Mouse (Mus musculus) common myeloid progenitor, adult 5-6 weeks (primary cell): ENCODE measurements around the gene Crip2. TPM values are rescaled to one million over a fixed set of nuclear protein-coding genes. Genes with fewer than 3 reads are reported as not detected.

Experiments
- ATAC-seq: replicated peaks from 2 replicates; pipeline ENCODE4 v1.8.0; 2016; ENCODE audit warnings: low read depth, mild to moderate bottlenecking, moderate TSS enrichment, inconsistent platforms; ENCODE audit not compliant: poor library complexity, severe bottlenecking
- total RNA-seq: library from RNA; stranded (forward); fragments of 200-1000, 187-1606 nt; gene quantifications from 2 replicates; pipeline ENCODE4 v1.2.3, GENCODE M21; 2017

The Crip2 gene
- total RNA-seq, 1 experiment from 2014 or later = 6.3 TPM

DNA sequence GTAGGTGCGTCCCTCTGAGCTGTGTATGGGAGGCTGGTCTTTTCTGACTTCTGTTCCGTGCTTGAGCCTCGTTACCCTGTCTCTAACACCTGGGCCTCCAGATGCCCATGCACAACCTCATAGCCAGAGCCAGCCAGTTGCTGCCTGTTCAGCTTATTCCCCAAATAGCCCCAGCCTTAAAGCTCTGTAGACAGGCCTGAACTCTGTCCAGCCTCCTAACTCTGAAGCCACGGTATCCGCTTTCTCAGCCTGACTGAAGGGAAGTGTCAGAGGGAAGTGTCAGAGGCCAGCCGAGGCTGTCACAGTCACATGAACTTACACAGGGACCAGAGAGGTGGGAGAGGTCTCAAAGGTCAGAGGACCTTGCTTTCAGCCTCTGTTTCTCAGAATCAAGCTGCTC lies 15.3 kb upstream of the Crip2 start:
- no peak for ATAC-seq

DNA sequence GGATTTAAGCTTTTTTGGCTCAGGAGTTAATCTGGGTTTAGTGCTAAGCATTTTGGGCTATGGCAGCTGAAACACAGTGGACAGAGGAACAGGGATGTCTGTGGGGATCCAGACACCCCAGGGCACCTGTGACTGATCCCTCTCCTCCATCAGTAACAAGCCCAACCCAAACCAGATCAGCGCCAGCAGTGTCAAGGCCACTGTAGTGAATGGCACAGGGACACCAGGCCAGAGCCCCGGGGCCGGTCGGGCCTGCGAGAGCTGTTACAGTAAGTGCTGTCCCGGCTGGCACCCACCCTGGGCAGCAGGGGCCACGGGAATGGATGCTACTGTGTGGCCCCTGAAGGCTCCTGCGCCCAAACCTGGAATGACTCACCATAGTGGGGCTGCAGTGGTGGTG lies 9.3 kb upstream of the Crip2 start:
- no peak for ATAC-seq

DNA sequence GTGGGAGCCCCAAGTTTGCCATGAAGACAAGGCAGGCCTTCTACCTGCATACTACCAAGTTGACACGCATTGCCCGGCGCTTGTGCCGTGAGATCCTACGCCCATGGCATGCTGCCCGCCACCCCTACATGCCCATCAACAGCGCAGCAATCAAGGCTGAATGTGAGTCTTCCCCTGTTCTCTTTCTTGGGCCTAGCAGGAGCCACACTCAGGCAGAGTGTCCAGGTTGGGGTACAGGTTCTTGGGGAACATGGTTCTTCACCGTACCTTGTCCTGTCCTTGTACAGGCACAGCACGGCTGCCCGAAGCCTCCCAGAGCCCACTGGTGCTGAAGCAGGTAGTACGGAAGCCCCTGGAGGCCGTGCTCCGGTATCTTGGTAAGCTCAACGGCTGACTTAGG lies 8.4 kb upstream of the Crip2 start:
- no peak for ATAC-seq

DNA sequence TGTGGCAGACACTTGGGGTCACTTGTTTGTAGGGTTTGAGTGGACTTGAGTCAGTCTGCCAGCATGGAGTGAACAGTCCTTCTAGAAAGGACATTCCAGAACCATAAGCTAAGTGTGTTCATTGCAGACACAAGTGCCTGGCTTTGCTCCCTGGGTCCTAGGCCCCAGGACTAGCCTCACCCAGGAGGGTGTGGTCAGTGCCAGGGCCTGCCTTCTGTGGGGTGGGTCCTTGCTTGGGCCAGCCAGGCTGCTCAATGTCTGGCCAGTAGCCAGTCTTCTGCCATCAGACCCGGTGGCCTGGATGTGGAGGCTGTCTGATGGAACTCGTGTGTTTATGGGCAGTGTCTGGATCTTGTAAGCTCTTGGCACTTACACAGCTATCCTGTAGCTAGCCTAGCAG lies 7.5 kb upstream of the Crip2 start:
- ATAC-seq = no peak

DNA sequence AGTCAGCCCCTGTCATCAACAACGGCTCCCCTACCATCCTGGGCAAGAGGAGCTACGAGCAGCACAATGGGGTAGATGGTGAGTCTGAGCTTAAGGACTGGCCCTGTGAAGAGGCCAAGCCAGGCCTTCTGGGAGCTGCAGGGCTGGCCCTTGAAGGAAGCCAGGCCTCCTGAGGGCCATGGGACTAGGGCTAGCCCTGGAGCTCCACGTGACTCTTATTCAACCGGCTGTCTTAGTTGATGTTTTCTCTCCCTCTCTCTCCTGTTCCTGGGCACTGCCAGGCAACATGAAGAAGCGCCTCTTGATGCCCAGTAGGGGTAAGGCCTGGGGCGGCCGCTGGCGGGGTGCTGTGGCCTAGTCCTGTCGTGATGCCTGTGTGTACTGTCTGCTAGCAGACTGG lies 6.8 kb upstream of the Crip2 start:
- ATAC-seq = no peak

DNA sequence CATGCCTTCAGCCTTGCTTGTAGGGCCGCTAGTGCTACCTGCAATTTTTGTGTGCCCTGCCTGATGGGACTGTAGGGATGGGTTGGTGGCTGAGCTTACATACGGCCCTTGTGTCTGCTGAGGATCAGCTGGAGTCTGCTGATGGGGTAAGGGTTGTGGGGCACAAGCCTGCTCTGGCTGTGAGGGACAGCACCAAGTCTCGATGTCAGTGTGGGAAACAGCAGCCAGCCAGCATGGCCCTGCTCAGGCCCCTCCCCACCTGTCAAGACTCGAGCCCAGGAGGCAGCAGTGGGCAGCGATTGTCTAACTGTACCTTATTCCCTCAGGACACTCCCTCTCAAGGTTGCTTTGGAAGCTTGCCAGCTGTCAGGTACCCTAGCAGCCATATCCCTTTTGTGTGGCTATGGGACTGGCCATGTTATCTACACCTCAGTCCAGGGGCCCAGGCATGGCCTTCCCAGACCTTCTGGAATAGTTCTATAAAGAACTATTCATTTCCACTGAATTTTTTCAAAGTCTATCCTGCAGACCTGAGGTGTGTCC lies 6.1 kb upstream of the Crip2 start:
- ATAC-seq = no peak

DNA sequence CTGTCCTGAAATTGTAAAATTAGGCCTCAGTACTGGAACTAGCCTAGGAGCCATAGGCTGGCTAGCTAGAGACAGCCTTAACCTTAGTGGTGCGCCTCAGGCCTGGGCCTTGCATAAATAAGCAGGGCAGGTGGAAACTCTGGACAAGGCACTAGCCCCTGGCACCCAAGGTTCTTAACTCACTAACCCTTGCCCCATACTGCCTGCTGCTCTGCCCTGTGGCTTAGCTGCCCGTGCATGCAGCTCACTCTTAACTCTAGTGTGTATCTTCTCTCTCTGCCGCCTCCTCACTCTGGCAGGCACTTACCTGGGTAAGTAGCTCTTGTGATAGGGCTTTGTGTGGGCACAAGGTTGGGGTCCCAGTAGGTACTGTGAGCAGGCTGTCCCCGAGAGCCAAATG lies 5.5 kb upstream of the Crip2 start:
- no peak for ATAC-seq

DNA sequence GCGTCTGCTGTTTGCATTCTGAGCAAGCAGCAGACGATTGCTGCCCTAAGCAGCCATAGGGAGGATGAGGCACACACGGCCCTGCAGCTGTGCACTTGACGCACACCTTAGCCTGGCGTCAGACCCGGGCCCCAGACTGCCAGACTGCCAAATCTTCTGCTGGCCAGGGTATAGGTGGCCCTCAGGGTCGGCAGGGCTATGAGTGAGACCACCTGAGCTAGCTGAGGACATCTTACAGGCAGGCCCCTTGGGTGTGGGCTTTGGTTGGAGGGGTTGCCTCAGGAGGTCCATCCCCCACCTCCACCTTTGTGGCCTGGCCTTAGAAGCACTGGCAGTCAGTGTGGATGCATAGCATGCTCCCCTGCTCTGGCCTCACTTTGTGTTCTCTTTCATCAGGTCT lies 4.6 kb upstream of the Crip2 start:
- no peak for ATAC-seq

DNA sequence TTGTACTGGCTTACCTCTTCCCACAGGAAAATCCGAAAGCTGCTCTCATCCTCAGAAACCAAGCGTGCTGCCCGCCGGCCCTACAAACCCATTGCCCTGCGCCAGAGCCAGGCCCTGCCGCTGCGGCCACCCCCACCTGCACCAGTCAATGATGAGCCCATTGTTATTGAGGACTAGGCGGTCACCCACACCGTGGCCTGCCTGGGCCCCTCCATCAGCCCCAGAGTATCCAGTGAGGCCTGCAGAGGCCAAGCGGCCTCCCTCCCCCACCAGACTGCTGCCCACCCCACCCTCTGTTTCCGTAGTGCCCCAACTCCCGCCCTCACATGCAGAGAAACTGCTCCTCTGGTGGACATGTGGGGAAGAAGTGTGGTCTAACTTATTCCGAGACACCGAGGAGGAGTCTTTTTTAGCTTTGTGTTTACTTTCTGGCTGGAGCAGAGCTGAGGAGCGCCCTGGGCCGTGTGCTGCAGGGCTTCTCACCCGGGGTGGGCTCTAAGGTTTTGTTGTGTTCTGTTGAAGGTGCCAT lies 3.5 kb upstream of the Crip2 start:
- no peak for ATAC-seq

DNA sequence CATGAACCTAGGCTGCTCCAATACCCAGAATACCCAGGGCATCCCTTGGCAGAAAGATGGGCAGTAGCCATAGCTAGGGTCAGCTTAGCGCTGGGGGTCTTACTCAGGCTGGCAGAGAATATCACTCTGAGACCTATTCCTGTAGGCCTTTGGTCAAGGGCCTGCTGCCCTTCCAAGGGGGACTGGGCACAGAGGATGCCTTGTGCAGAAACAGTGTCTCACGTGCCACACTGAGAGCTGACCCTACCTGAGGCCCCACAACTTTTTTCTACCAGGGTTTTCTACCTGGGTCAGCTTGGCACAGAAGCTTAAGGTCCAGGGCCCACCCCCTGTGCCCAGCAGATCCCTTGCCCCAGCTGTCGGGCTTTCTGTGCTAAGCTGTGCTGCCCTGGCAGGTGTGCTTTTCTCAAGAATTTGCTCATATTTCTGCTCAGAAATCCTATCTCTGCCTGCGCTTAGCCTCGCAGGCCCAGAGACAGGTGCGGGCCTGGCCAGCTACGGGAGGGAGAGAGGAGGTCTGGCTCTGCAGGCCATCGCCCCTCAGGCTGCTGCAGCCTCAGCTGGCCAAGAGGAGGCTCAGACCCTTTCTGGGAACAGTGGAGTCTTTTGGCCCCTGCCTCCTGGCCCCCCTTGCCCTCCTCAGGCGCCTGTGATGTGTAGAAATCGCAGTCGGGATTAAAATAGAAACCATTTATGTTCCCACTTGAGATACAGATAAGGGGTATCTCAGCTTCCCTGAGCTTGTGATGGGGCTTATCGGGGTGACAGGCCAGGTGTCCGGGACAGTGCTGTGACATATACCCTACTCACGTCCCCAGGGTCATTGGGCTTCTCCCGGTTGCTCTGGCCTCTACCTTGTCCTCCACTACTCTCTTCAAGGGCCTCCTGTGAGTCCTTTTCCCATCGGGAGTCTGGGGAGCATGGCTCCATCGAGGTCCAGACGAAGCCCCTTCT lies 2.5 kb upstream of the Crip2 start:
- no peak for ATAC-seq

DNA sequence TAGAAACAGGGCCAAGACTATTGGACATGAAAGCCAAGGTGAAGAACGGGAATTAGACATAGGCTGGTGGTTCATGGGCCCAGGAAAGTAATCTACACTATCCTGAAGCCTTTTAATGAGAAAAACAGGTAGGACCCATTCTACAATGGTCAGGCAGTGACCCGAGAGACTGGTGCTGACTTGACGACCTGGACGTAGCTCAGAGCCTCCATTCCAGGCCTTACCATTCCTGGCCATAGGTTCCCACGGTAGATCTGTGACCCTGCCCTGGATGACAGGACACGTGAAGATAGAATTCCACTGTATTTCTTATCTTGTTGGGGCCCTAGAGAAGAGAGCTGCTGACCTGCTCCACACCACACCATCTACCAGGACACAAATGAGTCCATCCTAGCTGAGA lies 1.7 kb upstream of the Crip2 start:
- no peak for ATAC-seq

DNA sequence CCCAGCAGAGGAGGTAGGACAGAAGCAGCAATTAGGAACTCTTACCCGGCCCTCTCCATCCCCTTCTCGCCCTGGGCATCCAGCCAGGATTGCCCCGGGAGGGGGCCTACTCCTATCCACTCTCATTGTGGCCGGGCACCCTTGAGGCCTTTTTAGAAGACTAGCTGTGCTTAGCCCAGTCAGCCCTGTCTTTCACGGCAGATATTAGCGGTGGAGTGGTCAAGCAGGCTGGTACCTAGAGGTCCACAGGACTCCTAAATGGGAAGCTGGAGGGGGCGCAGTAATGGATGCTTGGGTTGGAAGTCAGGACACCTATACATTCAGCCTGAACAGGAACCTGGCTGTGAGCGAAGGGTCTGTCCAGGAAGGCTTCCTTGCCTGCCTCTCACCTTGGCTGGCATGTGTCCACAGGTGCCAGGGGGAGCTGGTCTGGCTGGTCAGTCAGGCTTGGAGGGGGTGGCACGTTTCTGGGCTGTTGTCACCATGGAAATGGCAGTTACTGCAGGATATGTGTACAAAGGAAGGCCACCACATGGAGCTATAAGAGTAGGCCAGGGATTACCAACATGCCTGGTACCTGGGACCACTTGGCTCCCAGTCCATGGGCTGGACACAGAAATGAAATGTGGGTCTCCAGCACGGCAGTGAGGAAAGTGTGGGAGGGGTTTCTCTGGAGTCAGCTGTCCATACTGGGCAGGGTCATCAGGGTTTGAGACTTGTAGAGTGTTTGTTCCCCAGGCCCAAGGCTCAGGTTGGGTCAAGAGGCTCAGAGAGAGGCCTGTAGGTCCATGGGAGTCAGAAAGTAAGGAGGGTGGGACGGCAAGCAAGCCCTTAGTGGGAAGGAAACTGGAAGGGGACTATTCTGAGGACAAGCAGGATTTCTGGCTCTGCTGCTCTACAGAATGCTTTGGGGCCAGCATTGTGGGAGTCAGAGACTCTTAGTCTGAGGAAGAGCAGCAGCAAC lies 853 bp upstream of the Crip2 start:
- no peak for ATAC-seq

DNA sequence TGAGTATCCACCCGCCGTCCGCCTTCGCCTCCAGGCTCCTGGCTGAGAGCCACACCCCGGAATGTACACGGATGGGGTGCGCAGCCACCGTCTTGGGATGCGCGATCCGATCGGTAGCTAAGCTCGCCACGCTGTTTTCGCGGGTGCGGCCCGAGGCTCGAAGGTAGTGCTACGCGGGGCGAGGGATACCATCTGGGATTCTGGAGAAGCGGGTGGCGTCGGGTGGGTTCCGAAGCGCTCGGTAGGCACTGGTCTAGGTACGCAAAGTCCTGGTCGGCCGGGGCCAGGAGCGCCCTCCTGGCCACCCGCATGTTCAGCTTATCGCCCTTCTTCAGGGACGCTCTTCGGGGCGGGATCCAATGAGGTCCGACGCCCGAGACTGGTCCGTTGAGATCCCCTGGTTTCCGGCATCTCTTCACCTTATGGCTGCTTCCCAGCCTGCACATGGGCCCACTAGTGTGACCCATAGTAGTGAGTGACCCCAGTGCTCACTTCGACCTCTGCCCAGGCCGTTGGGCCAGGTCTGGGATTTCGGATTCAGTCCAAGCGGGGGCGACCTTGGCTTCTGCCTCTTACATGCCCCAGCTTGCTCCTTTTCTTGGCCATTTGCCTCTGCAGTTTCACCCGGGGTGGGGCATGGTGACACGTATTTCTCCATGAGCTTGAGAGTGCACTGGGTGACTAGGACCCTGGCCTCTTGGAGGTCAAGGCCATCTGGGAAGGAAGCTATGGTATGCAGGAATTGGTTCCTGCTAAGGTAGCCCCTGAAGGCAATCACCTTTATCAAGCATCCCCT lies 778 bp downstream of the Crip2 start:
- peak; percentile 19 for ATAC-seq

DNA sequence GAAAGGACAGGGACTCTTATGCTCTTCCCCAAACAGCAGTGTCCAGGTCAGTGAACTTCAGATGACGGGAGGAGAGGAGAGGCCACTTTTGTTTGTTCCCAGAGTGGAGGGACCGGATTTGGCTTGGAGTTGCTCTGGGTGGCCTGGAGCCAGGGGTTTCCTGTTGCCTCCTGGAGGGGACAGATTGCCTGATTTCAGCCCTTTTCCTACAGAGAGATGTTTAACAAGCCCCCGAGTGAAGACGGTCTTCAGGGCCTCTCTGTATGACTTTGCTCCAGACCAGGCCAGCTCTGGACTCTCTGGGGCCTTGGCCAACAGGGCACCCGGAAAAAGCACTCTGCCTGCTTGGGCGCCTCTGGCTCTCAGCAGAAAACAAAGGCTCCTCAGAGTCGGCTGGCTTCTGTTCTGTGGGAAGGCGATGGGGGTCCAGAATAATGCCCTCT lies 1.5 kb downstream of the Crip2 start:
- no peak for ATAC-seq

DNA sequence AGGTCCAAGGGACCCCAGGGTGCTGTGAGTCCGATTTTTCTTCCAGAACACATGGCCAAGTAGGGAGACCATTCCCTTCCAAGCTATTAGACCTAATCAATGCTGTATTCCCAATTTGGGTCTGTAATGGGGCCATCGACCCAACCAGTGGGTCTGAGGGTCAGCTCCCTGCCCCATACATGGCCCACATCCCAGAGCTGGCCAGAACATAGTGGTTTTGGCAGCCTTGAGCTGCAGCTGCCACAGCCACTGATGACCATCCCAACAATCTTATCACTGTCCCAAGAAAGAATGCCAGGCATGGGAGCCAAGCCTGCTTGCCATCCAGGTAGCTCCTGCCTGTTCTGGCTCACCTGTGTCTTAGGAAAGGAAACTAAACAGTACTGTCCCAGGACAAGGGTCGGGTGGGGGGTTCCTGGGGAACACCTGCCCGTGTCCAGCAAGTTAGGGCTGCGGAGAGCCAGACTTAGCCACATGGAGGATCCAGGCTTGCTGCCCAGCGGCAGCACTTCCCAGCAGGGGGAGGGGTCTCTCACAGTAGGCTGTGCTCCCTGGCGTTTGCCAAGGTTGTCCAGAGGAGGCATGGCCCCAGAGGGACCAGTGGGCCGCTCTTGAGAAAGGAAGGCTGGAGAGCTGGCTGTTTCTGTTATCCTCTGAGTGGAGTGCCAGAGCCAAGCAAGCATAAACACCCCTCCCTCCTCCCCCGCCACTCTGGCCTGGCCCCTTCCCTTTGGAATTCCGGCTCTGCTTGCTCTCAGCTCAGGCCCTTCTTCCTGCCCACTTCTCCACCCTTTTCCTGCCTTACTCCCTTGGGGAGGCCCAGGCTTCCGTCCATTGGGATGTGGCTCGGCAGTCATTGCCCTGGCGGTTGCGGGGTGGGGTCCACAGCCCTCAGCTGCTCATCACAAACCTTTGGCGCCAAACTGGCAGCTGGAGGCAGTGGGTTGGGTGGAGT lies 2.3 kb downstream of the Crip2 start:
- ATAC-seq = no peak

DNA sequence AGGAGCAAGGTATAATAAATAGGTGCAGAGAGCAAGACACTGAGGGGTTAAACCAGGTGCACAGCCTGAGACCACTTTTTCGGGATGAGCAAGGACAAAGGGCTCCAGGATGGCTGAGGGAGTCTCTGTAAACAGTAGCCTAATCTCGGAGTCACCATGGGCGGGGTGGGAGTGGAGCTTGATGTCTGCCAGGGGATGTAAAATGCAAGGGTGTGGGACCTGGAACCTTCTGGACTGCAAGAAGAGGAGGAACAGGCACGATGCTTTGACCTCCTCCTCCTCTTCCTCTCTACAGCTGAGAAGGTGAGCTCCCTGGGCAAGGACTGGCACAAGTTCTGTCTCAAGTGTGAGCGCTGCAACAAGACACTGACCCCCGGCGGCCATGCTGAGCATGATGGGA lies 3.1 kb downstream of the Crip2 start:
- no peak for ATAC-seq

DNA sequence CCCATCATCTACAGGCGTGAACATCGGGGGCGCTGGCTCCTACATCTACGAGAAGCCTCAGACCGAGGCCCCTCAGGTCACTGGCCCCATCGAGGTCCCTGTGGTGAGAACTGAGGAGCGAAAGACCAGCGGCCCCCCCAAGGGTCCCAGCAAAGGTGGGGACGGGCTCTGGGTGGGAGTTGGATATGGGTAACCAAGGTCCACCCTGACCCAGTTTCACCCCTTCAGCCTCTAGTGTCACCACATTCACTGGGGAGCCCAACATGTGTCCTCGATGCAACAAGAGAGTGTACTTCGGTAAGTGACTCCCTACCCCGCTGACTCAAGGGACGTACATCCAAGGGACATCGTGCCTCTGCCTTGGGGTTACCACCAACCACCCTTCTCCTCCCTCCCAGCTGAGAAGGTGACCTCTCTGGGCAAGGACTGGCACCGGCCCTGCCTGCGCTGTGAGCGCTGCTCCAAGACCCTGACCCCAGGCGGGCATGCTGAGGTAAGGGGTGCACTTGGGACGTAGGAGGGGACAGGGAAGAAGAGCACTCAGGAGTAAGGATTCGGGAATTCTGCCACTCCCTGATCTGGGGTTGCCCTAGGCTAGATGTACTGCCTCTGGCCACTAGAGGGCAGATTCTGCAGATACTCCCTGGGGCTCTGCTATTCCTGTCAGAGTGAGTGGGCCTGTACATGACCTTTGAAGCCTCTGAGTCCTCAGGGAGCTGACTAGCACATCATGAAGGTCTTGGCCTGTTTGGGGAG lies 4.1 kb downstream of the Crip2 start:
- ATAC-seq = no peak

DNA sequence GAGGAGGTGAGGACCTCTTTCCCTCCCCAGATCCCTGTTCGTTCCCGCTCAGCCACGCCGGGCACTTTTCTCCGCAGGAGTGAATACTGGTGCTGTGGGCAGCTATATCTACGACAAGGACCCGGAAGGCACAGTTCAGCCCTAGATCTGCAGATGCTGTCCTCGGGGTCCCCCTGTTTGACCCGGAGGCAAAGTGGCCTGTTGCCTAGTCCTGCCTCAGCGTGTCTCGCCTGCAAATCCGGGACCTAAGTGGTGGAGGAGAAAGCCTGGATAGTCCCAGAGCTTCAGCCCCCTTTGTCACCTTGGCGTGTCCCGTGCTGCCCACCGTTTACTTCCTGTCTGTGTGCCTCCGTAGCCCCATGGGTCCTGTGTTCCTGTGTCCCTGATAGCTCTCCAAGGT lies 4.8 kb downstream of the Crip2 start:
- ATAC-seq = no peak
